Mouse (Mus musculus): Measurements from ENCODE around the gene Sgsm2. TPM values are rescaled to one million over a fixed set of nuclear protein-coding genes. Genes with fewer than 3 reads are reported as not detected.

The Sgsm2 gene
- polyA plus RNA-seq, 1 experiment from 2014 or later = 2.4 TPM

DNA sequence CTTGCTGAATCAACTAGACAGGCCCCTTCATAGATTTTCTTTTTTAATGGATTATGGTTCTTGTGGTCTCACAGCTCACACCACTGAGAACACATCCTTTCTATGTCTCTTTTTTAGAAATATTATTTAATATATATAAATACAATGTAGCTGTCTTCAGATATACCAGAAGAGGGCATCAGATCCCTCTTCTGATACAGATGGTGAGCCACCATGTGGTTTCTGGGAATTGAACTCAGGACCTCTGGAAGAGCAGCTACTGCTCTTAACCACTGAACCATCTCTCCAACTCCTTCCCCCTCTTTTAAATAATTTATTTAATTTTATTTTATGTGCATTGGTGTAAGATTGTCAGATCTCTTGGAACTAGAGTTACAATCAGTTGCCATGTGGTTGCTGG lies 86.7 kb downstream of the Sgsm2 start:
- TF ChIP-seq CTCF (IDR thresholded peaks at IDR 0.05; ENCODE audit: low read depth) = peak; percentile 28
- no peaks in the 10 kb centered on the region for H3K9me3 ChIP-seq (ENCODE audit: control insufficient read depth)
- no peak for ATAC-seq
- H3K27ac ChIP-seq (ENCODE audit: low read depth, low read length) = no peak overlapping the region
- no peaks in the 10 kb centered on the region for H3K4me1 ChIP-seq (replicated peaks; ENCODE audit: control insufficient read depth, insufficient read depth, low read length)
- no peak overlapping the region for H3K4me3 ChIP-seq (ENCODE audit: low read depth, low read length)
- H3K36me3 ChIP-seq (ENCODE audit: control insufficient read depth, insufficient read depth) = peaks cover 40% of the 10 kb centered on the region
- H3K27me3 ChIP-seq (replicated peaks; ENCODE audit: control insufficient read depth, insufficient read depth, low read length) = no peaks in the 10 kb centered on the region
- H3K4me2 ChIP-seq (replicated peaks; ENCODE audit: low read depth) = no peak overlapping the region
- no peak overlapping the region for H3K9ac ChIP-seq (ENCODE audit: low read depth, low read length)

DNA sequence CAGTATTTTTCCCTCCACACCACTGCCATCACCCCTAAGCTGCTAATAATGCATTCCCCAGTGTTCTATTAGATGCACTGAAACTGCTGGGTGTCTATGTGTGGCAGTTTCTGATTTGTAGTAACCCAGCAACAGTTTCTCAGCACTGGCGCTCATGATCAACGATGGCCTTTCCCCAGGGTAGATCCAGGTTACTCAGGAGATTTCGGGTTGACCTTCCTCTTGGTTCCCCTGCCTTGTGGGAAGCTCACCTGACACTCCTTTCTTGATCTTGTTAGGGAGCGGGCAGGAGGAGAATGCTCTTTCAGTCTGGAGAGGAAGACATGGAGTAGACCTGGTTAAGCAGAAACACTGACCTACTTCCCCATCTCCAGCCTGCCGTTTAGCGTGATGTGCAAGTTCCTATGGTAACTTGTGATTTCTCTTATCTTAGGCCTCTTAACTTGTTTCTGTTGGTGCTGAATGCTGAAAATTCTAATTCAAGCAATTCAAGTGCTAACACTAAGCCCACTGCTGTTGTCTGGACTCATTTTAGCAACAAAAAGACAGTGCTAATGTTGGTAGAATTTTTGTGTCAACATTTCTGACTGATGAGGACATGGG lies 88.5 kb downstream of the Sgsm2 start:
- Histone ChIP-seq H3K9me3 (ENCODE audit: control insufficient read depth) (no peaks in the 10 kb centered on the region), H3K4me1 (replicated peaks; ENCODE audit: control insufficient read depth, insufficient read depth, low read length) (no peaks in the 10 kb centered on the region), H3K27me3 (replicated peaks; ENCODE audit: control insufficient read depth, insufficient read depth, low read length) (no peaks in the 10 kb centered on the region), H3K9ac (ENCODE audit: low read depth, low read length) (no peak overlapping the region), H3K36me3 (ENCODE audit: control insufficient read depth, insufficient read depth) (peaks cover 36% of the 10 kb centered on the region), H3K4me3 (ENCODE audit: low read depth, low read length) (no peak overlapping the region), H3K27ac (ENCODE audit: low read depth, low read length) (no peak overlapping the region), H3K4me2 (replicated peaks; ENCODE audit: low read depth) (no peak overlapping the region)
- WGBS = 91% methylated on average over 6 of the region's 6 CpGs
- TF ChIP-seq CTCF (IDR thresholded peaks at IDR 0.05; ENCODE audit: low read depth) = no peak
- no peak for ATAC-seq

GRCm38 (mm10) chr11:74807246-74807882 lies 89.5 kb downstream of the Sgsm2 start:
- TF ChIP-seq CTCF (IDR thresholded peaks at IDR 0.05; ENCODE audit: low read depth) = no peak
- 87% methylated on average over 6 of the region's 6 CpGs for WGBS

GRCm38 (mm10) chr11:74804081-74804627 lies 92.7 kb downstream of the Sgsm2 start:
- no peak for ATAC-seq
- Histone ChIP-seq H3K4me2 (replicated peaks; ENCODE audit: low read depth) (no peak overlapping the region), H3K27me3 (replicated peaks; ENCODE audit: control insufficient read depth, insufficient read depth, low read length) (no peaks in the 10 kb centered on the region), H3K36me3 (ENCODE audit: control insufficient read depth, insufficient read depth) (peaks cover 37% of the 10 kb centered on the region), H3K27ac (ENCODE audit: low read depth, low read length) (no peak overlapping the region), H3K9me3 (ENCODE audit: control insufficient read depth) (no peaks in the 10 kb centered on the region), H3K4me1 (replicated peaks; ENCODE audit: control insufficient read depth, insufficient read depth, low read length) (no peaks in the 10 kb centered on the region), H3K9ac (ENCODE audit: low read depth, low read length) (no peak overlapping the region), H3K4me3 (ENCODE audit: low read depth, low read length) (no peak overlapping the region)
- WGBS = 79% methylated on average over 3 of the region's 3 CpGs
- no peak for TF ChIP-seq CTCF (IDR thresholded peaks at IDR 0.05; ENCODE audit: low read depth)

More at GRCm38 (mm10) chr11:74807246-74807882, 89.5 kb downstream of the Sgsm2 start:
- Histone ChIP-seq H3K27ac (ENCODE audit: low read depth, low read length) (no peak overlapping the region), H3K9ac (ENCODE audit: low read depth, low read length) (no peak overlapping the region), H3K4me1 (replicated peaks; ENCODE audit: control insufficient read depth, insufficient read depth, low read length) (no peaks in the 10 kb centered on the region), H3K9me3 (ENCODE audit: control insufficient read depth) (no peaks in the 10 kb centered on the region), H3K4me2 (replicated peaks; ENCODE audit: low read depth) (no peak overlapping the region), H3K36me3 (ENCODE audit: control insufficient read depth, insufficient read depth) (peaks cover 37% of the 10 kb centered on the region), H3K4me3 (ENCODE audit: low read depth, low read length) (no peak overlapping the region), H3K27me3 (replicated peaks; ENCODE audit: control insufficient read depth, insufficient read depth, low read length) (no peaks in the 10 kb centered on the region)
- no peak for ATAC-seq

- WGBS = 81% methylated on average over 4 of the region's 4 CpGs
These were observed 96.2 kb downstream of the Sgsm2 start for GRCm38 (mm10) chr11:74800658-74801057.

More at GRCm38 (mm10) chr11:74800658-74801057, 96.2 kb downstream of the Sgsm2 start:
- H3K4me3 ChIP-seq (ENCODE audit: low read depth, low read length) = no peak overlapping the region
- no peaks in the 10 kb centered on the region for H3K27me3 ChIP-seq (replicated peaks; ENCODE audit: control insufficient read depth, insufficient read depth, low read length)
- H3K4me1 ChIP-seq (replicated peaks; ENCODE audit: control insufficient read depth, insufficient read depth, low read length) = no peaks in the 10 kb centered on the region
- H3K9me3 ChIP-seq (ENCODE audit: control insufficient read depth) = no peaks in the 10 kb centered on the region
- TF ChIP-seq CTCF (IDR thresholded peaks at IDR 0.05; ENCODE audit: low read depth) = no peak
- H3K9ac ChIP-seq (ENCODE audit: low read depth, low read length) = no peak overlapping the region
- H3K4me2 ChIP-seq (replicated peaks; ENCODE audit: low read depth) = no peak overlapping the region
- ATAC-seq = no peak
- peaks cover 24% of the 10 kb centered on the region; the same call in 1 of the 2 replicates for H3K36me3 ChIP-seq (ENCODE audit: control insufficient read depth, insufficient read depth)
- no peak overlapping the region for H3K27ac ChIP-seq (ENCODE audit: low read depth, low read length)

Small RNAs within 50 kb of the gene (microRNA-seq; reads per million reads assigned to microRNA genes)
- not detected for gene Mir6926

Other genes starting within 250 kb of the Sgsm2 start
- gene Cluh, start 247.6 kb downstream of the Sgsm2 start, polyA plus RNA-seq (2015; fragmentation: Nextera tagmentation; extraction: Ambion mirVana) = 21.4 and 23.1 TPM in 2 replicates
- 62.1 and 68.6 TPM in 2 replicates for gene Pafah1b1, start 172.4 kb downstream of the Sgsm2 start, polyA plus RNA-seq (2015; fragmentation: Nextera tagmentation; extraction: Ambion mirVana)
- 9.6 and 11.1 TPM in 2 replicates for gene Mettl16, start 126.2 kb downstream of the Sgsm2 start, polyA plus RNA-seq (2015; fragmentation: Nextera tagmentation; extraction: Ambion mirVana)
- 5.3 and 5.8 TPM in 2 replicates for gene Mnt, start 66.1 kb downstream of the Sgsm2 start, polyA plus RNA-seq (2015; fragmentation: Nextera tagmentation; extraction: Ambion mirVana)
- 16.8 and 17.5 TPM in 2 replicates for gene Tsr1, start 1.0 kb upstream of the Sgsm2 start, polyA plus RNA-seq (2015; fragmentation: Nextera tagmentation; extraction: Ambion mirVana)
- 6.5 and 7.3 TPM in 2 replicates for gene Smg6, start 28.8 kb upstream of the Sgsm2 start, polyA plus RNA-seq (2015; fragmentation: Nextera tagmentation; extraction: Ambion mirVana)
- gene Srr, start 28.9 kb upstream of the Sgsm2 start, polyA plus RNA-seq (2015; fragmentation: Nextera tagmentation; extraction: Ambion mirVana) = 20.3 and 22.4 TPM in 2 replicates